Mouse (Mus musculus): Measurements from ENCODE around the gene Snu13. TPM values are rescaled to one million over a fixed set of nuclear protein-coding genes. Genes with fewer than 3 reads are reported as not detected.

The Snu13 gene
- polyA plus RNA-seq, 1 experiment from 2014 or later: 209 TPM

DNA sequence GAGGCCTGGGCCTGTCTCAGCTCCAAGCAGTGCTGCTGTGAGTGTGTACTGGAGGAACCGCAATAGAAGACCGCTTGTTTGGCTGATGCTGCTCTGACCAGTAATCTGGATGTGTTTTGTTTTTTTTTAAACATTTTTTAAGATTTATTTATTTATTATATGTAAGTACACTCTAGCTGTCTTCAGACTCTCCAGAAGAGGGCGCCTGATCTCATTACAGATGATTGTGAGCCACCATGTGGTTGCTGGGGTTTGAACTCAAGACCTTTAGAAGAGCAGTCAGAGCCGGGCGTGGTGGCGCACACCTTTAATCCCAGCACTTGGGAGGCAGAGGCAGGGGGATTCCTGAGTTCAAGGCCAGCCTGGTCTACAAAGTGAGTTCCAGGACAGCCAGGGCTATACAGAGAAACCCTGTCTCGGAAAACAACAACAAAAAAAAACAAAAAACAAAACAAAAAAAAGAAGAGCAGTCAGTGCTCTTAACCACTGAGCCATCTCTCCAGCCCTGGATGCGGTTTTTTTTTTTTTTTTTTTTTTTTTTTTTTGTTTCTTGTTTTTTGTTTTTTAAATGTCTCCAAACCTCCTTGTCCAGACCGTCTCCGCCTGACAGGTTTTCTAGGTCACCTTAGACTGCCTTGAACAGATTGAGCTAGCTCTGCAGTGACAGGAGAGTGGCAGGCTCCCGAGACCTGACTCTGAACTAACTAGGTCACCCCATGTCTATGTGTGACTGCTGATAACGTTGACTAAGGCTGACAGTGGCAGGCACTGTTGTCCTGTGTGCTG lies 11.3 kb downstream of the Snu13 start:
- no peak overlapping the region for H3K4me2 ChIP-seq (ENCODE audit: low read depth, low read length)
- H3K9ac ChIP-seq (ENCODE audit: low read length): no peak overlapping the region

DNA sequence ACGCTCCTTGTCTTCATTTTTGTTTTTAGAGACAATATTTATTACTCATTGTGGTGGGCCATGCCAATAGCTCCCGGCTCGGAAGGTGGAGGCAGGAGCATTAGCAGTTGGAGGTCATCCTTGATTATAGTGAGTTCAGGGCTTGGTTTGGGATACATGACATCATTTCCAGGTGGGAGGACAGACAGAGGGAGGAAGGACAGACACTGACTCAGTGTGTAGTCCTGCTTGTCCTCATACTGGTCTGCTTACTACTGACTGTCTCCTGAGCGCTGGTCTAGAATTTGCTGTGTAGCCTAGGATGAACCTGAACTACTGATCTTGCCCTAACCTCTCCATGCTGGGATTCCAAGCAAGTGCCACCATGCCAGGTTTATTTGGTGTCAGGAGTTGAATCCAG lies 13.6 kb downstream of the Snu13 start, which contains the start of gene Desi1:
Gene Desi1 (minus strand): TSS at position 101 of the 400 bp plus-strand sequence.
- no peak within 1 kb of the TSS for H3K4me2 ChIP-seq (ENCODE audit: low read depth, low read length)
- WGBS: 89% methylated on average over 4 of the region's 4 CpGs
- no peak within 1 kb of the TSS for H3K27ac ChIP-seq (ENCODE audit: low read length)
- no peaks in the 10 kb centered on the region for H3K27me3 ChIP-seq (ENCODE audit: control insufficient read depth, insufficient read depth, low read length)
- no peak within 1 kb of the TSS for H3K4me3 ChIP-seq (replicated peaks; ENCODE audit: low read length)
- H3K9ac ChIP-seq (ENCODE audit: low read length): no peak within 1 kb of the TSS
- ATAC-seq (ENCODE audit: insufficient read depth, low FRiP score): no peak
- H3K4me1 ChIP-seq (ENCODE audit: control insufficient read depth, insufficient read depth, low read length): no peaks in the 10 kb centered on the region
- H3K9me3 ChIP-seq (replicated peaks; ENCODE audit: control insufficient read depth, low read length): no peaks in the 10 kb centered on the region
- H3K36me3 ChIP-seq (ENCODE audit: control insufficient read depth, insufficient read depth, low read length): peaks cover 7% of the 10 kb centered on the region; the same call in 1 of the 2 replicates

More for the DNA sequence above, 11.3 kb downstream of the Snu13 start:
- no peak for ATAC-seq (ENCODE audit: insufficient read depth, low FRiP score)
- Histone ChIP-seq H3K36me3 (ENCODE audit: control insufficient read depth, insufficient read depth, low read length) (peaks cover 7% of the 10 kb centered on the region), H3K4me3 (replicated peaks; ENCODE audit: low read length) (no peak overlapping the region), H3K4me1 (ENCODE audit: control insufficient read depth, insufficient read depth, low read length) (no peaks in the 10 kb centered on the region), H3K27ac (ENCODE audit: low read length) (no peak overlapping the region), H3K9me3 (replicated peaks; ENCODE audit: control insufficient read depth, low read length) (no peaks in the 10 kb centered on the region), H3K27me3 (ENCODE audit: control insufficient read depth, insufficient read depth, low read length) (no peaks in the 10 kb centered on the region)
- 80% methylated on average over 12 of the region's 12 CpGs for WGBS

DNA sequence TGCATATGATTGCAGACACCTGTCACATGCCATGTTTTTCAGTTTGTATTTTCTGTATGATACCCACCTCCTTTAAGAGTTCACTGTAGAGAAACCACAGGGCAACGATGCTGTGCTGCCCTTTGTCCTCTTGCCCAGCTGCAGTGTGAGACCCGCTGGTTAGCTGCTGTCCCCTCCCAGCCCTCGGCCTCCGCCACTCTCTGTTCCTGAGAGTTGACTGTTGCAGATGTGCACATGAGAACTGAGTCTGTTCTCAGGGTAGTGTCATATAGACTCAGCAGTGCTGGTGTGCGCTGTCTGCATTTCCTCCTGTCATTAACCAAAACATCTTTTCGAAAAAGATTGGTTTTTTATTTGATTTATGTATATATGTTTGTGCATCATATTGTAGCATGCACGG lies 15.0 kb downstream of the Snu13 start:
- no peak overlapping the region for H3K9ac ChIP-seq (ENCODE audit: low read length)
- H3K9me3 ChIP-seq (replicated peaks; ENCODE audit: control insufficient read depth, low read length): no peaks in the 10 kb centered on the region
- H3K4me3 ChIP-seq (replicated peaks; ENCODE audit: low read length): no peak overlapping the region
- 87% methylated on average over 7 of the region's 7 CpGs for WGBS
- peaks cover 12% of the 10 kb centered on the region for H3K36me3 ChIP-seq (ENCODE audit: control insufficient read depth, insufficient read depth, low read length)
- no peak overlapping the region for H3K4me2 ChIP-seq (ENCODE audit: low read depth, low read length)
- H3K4me1 ChIP-seq (ENCODE audit: control insufficient read depth, insufficient read depth, low read length): no peaks in the 10 kb centered on the region
- no peak for ATAC-seq (ENCODE audit: insufficient read depth, low FRiP score)
- no peaks in the 10 kb centered on the region for H3K27me3 ChIP-seq (ENCODE audit: control insufficient read depth, insufficient read depth, low read length)
- no peak overlapping the region for H3K27ac ChIP-seq (ENCODE audit: low read length)

DNA sequence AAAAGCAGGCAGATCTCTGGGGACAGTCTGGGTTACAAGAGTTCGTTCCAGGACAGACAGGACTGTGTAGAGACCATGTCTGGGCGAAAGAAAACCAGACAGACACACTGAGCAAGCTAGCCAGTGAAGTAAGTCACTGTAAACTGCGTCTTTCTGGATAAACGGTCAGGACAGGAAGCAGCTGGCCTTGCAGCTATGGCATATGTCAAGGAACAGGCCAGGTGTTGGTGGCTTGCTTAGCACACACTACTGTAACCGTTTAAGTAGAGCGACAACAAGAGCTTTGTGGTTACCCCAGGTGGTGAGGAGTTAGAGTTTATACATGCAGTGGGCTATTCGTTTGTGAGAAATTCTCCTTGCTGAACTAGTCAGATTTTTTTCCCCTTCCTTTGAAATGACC lies 19.7 kb downstream of the Snu13 start:
- 74% methylated on average over 7 of the region's 7 CpGs for WGBS
- no peaks in the 10 kb centered on the region for H3K9me3 ChIP-seq (replicated peaks; ENCODE audit: control insufficient read depth, low read length)
- no peak overlapping the region for H3K27ac ChIP-seq (ENCODE audit: low read length)
- H3K4me2 ChIP-seq (ENCODE audit: low read depth, low read length): no peak overlapping the region
- no peaks in the 10 kb centered on the region for H3K27me3 ChIP-seq (ENCODE audit: control insufficient read depth, insufficient read depth, low read length)
- no peak overlapping the region for H3K9ac ChIP-seq (ENCODE audit: low read length)
- peaks cover 35% of the 10 kb centered on the region for H3K36me3 ChIP-seq (ENCODE audit: control insufficient read depth, insufficient read depth, low read length)
- no peak for ATAC-seq (ENCODE audit: insufficient read depth, low FRiP score)
- H3K4me1 ChIP-seq (ENCODE audit: control insufficient read depth, insufficient read depth, low read length): no peaks in the 10 kb centered on the region
- no peak overlapping the region for H3K4me3 ChIP-seq (replicated peaks; ENCODE audit: low read length)

DNA sequence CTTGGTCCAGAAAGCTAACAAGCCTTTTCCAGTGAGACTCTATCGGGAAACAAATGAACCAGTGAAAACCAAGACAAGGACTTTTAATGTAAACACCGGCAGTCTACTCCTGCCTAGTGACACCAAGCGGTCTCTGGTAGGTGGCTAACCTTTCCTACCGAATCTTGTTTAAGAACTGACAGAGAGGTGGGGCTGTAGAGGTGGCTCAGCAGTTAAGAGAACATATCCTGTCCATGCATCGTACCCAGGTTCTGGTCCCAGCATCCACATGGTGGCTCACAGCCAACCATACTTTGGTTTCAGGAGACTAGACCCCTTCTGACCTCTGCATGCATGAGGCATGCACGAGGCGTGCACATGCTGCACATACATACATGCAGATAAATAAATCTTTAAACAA lies 20.1 kb downstream of the Snu13 start:
- peaks cover 35% of the 10 kb centered on the region for H3K36me3 ChIP-seq (ENCODE audit: control insufficient read depth, insufficient read depth, low read length)
- no peak overlapping the region for H3K4me3 ChIP-seq (replicated peaks; ENCODE audit: low read length)
- H3K27me3 ChIP-seq (ENCODE audit: control insufficient read depth, insufficient read depth, low read length): no peaks in the 10 kb centered on the region
- no peaks in the 10 kb centered on the region for H3K4me1 ChIP-seq (ENCODE audit: control insufficient read depth, insufficient read depth, low read length)
- ATAC-seq (ENCODE audit: insufficient read depth, low FRiP score): no peak
- H3K4me2 ChIP-seq (ENCODE audit: low read depth, low read length): no peak overlapping the region
- H3K9me3 ChIP-seq (replicated peaks; ENCODE audit: control insufficient read depth, low read length): no peaks in the 10 kb centered on the region
- H3K27ac ChIP-seq (ENCODE audit: low read length): no peak overlapping the region
- H3K9ac ChIP-seq (ENCODE audit: low read length): no peak overlapping the region
- WGBS: 83% methylated on average over 7 of the region's 7 CpGs

DNA sequence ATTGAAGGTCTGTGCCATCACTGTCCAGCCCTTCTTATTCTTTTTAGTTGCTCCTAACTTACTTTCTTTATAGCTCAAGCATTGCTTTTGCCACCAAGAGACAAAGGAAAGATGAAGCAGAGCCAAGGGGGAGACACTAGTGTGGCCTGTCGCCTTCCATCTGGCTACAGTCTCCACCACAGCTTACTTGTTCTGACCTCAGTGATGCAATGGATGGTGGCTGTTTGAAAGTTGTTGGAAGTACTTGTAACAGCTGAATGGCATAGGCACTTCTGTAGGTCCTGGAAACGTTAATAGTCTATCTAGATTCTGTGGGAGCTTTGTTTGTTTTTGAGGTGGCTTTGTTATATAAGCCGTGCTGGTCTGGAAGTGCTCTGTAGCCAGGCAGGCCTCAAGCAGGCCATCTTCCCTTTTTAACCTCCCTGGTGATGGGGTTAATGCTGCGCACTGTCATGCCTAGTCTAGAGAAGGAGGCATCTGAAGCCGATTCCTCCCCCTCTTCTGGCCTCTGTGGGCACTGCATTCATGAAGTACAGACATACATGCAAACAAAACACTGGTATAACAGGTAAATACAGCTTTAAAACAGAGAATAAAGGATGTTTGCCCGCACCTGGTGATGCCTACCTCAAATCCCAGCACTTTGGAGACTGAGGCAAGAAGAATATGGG lies 23.3 kb downstream of the Snu13 start:
- no peak overlapping the region for H3K4me3 ChIP-seq (replicated peaks; ENCODE audit: low read length)
- ATAC-seq (ENCODE audit: insufficient read depth, low FRiP score): no peak
- WGBS: 80% methylated on average over 6 of the region's 6 CpGs

DNA sequence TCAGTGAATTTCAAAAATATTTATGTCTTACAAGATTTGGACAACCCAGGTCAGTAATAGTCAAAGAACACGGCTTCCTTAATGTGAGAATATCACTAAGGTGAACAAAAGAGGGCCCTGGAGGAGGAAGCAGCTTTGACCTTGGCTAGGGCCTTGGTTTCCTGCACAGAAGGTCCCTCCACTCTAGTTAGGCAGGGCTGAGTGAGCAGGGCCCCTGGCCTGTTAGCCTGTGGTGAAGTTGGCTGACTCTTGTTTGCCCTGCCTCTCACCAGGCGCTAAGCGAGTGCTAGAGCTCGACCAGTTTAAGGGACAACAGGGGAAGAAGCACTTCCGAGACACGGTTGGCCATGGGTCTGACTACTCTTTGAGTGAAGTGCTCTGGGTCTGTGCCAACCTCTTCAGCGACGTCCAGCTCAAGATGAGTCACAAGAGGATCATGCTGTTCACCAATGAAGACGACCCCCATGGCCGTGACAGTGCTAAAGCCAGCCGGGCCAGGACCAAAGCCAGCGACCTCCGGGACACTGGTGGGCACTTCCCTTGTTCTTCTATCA lies 24.8 kb downstream of the Snu13 start:
- no peak overlapping the region for H3K4me2 ChIP-seq (ENCODE audit: low read depth, low read length)
- ATAC-seq (ENCODE audit: insufficient read depth, low FRiP score): no peak
- no peak overlapping the region for H3K4me3 ChIP-seq (replicated peaks; ENCODE audit: low read length)
- no peak overlapping the region for H3K27ac ChIP-seq (ENCODE audit: low read length)
- H3K9ac ChIP-seq (ENCODE audit: low read length): no peak overlapping the region
- no peaks in the 10 kb centered on the region for H3K9me3 ChIP-seq (replicated peaks; ENCODE audit: control insufficient read depth, low read length)
- H3K27me3 ChIP-seq (ENCODE audit: control insufficient read depth, insufficient read depth, low read length): no peaks in the 10 kb centered on the region
- peaks cover 29% of the 10 kb centered on the region for H3K36me3 ChIP-seq (ENCODE audit: control insufficient read depth, insufficient read depth, low read length)
- H3K4me1 ChIP-seq (ENCODE audit: control insufficient read depth, insufficient read depth, low read length): no peaks in the 10 kb centered on the region
- 77% methylated on average over 13 of the region's 13 CpGs for WGBS

More for the DNA sequence above, 23.3 kb downstream of the Snu13 start:
- no peak overlapping the region for H3K9ac ChIP-seq (ENCODE audit: low read length)
- H3K9me3 ChIP-seq (replicated peaks; ENCODE audit: control insufficient read depth, low read length): no peaks in the 10 kb centered on the region
- H3K27me3 ChIP-seq (ENCODE audit: control insufficient read depth, insufficient read depth, low read length): no peaks in the 10 kb centered on the region
- H3K4me2 ChIP-seq (ENCODE audit: low read depth, low read length): no peak overlapping the region
- H3K36me3 ChIP-seq (ENCODE audit: control insufficient read depth, insufficient read depth, low read length): peaks cover 32% of the 10 kb centered on the region
- H3K27ac ChIP-seq (ENCODE audit: low read length): no peak overlapping the region
- H3K4me1 ChIP-seq (ENCODE audit: control insufficient read depth, insufficient read depth, low read length): no peaks in the 10 kb centered on the region

DNA sequence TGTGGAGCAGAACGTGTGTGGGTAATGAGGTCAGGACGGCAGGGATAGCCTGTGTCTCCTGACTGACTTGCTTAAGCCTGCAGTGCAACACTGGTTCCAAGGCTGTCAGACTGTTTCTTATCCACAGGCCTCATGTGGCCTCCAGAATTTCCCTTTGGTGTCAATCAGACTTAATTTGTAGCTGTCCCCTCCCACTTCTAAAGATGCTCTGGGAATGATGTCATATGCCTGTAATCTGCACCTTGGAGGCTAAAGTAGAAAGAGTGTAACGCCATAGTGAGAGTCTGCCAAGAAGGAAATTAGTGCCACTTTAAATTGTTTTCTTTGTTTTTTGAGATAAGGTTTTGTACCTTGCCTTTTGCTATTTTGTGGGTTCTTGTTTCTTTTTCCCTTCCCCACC lies 28.1 kb downstream of the Snu13 start:
- Histone ChIP-seq H3K27ac (ENCODE audit: low read length) (no peak overlapping the region), H3K4me1 (ENCODE audit: control insufficient read depth, insufficient read depth, low read length) (peaks cover 14% of the 10 kb centered on the region), H3K9me3 (replicated peaks; ENCODE audit: control insufficient read depth, low read length) (no peaks in the 10 kb centered on the region), H3K9ac (ENCODE audit: low read length) (no peak overlapping the region), H3K4me2 (ENCODE audit: low read depth, low read length) (no peak overlapping the region), H3K4me3 (replicated peaks; ENCODE audit: low read length) (no peak overlapping the region), H3K27me3 (ENCODE audit: control insufficient read depth, insufficient read depth, low read length) (no peaks in the 10 kb centered on the region), H3K36me3 (ENCODE audit: control insufficient read depth, insufficient read depth, low read length) (peaks cover 9% of the 10 kb centered on the region; the same call in 1 of the 2 replicates)
- ATAC-seq (ENCODE audit: insufficient read depth, low FRiP score): no peak
- WGBS: 89% methylated on average over 3 of the region's 3 CpGs

DNA sequence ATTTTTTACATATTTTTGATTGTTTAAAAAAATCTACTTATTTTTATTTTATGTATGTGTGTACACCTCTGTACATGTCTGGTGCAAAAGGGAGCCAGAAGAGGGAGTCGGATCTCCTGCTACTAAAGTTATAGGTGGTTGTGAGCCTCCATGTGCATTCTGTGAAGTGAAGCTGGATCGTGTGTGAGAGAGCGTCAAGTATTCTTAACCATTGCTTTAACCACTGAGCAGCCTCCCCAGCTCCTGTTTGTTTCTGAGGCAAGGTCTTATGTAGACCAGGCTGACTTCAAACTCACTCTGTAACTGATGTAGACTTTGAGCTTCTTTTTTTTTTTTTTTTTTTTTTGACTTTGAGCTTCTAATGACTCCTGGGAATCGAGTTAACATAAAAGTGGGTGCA lies 29.9 kb downstream of the Snu13 start:
- Histone ChIP-seq H3K4me3 (replicated peaks; ENCODE audit: low read length) (no peak overlapping the region), H3K4me2 (ENCODE audit: low read depth, low read length) (no peak overlapping the region), H3K9me3 (replicated peaks; ENCODE audit: control insufficient read depth, low read length) (no peaks in the 10 kb centered on the region), H3K27me3 (ENCODE audit: control insufficient read depth, insufficient read depth, low read length) (no peaks in the 10 kb centered on the region), H3K27ac (ENCODE audit: low read length) (no peak overlapping the region), H3K4me1 (ENCODE audit: control insufficient read depth, insufficient read depth, low read length) (peaks cover 17% of the 10 kb centered on the region), H3K9ac (ENCODE audit: low read length) (no peak overlapping the region), H3K36me3 (ENCODE audit: control insufficient read depth, insufficient read depth, low read length) (no peaks in the 10 kb centered on the region)
- ATAC-seq (ENCODE audit: insufficient read depth, low FRiP score): no peak
- 64% methylated on average over 4 of the region's 4 CpGs for WGBS

Data from stomach, embryonic 16.5 days (tissue).